Mouse (Mus musculus) small intestine, adult 2 months (tissue): ENCODE results near the gene Pth1r.

Experiments used
- CTCF ChIP-seq: fragments of 200-500 bp; IDR thresholded peaks from 2 replicates; pipeline ENCODE4 v1.5.1; 2012; ENCODE audit warnings: low read depth, mild to moderate bottlenecking, control low read depth, inconsistent platforms, low read length, moderate library complexity, mixed read lengths; ENCODE audit not compliant: insufficient replicate concordance, insufficient read length; ENCODE audit errors: extremely low read depth
- POLR2A ChIP-seq: fragments of 200-500 bp; IDR thresholded peaks from 2 replicates; pipeline ENCODE4 v1.6.1; 2012; ENCODE audit warnings: low read depth, mild to moderate bottlenecking, control low read depth, inconsistent platforms, low read length, moderate library complexity

DNA sequence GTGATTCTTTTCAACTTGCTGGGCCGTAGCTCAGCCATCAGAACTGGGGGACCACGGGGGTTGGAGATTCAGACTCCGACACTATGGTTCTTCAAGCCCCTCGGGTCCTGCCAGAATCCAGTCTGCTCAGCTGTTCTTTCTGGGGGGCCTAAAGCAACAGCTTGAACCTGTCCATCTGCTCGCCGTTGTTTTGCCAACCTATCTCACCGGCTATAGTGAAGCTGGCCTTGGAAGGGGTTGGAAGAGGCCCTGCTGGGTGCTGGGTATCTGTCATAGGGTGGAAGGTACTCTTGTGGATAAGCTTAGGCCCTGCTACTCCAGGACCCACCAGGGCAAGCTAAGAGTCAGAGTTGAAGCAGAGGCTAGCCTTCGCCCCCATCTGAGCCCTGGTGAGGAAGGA is 13.9 kb upstream of the Pth1r start:
- TF ChIP-seq CTCF: no peak
- no peak for TF ChIP-seq POLR2A
